24 mouse cellular contexts compared by ENCODE assay signal in the genomic region with DNA sequence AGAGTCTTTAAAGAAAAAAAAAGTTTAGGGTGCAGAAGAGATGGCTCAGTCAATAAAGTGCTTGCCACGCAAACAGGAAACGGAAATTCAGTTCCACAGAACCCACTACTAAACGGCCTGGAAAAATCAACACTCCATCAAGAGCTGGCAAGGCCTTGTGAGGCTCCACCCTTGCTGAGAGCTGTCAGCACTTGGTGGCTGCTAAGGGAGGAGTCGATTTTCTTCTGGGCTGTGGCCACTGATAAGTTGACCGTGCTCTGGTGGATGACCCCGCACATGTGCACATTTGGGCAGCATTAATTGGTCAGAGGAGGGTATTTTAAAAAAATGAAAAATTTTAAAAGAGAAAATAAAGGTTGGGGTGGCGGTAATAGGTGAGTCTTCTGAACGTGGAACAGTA.
"Had no signal": no experiment of that assay in that cellular context is flagged by ENCODE, and none has a peak within 500 bp of the region (broad histone marks: within the 10 kb centered on the region; RNA-seq: fewer than 3 reads in every experiment).

No protein-coding gene starts in this region.

- H3K9me3 ChIP-seq: heart, embryonic 13.5 days; heart, embryonic 15.5 days; hindbrain, embryonic 12.5 days; hindbrain, embryonic 15.5 days; kidney, embryonic 15.5 days; limb, embryonic 13.5 days; limb, embryonic 15.5 days; liver, embryonic 12.5 days had no signal

- H3K4me2 ChIP-seq: heart, embryonic 13.5 days; heart, embryonic 15.5 days; hindbrain, embryonic 12.5 days; hindbrain, embryonic 15.5 days; kidney, embryonic 15.5 days; limb, embryonic 13.5 days; limb, embryonic 15.5 days; liver, embryonic 12.5 days had no signal

- DNase-seq: gastrocnemius, postnatal 10 days; gastrocnemius, postnatal 25 days; kidney, adult 11 months; kidney, adult 2 months; kidney, adult 9 months; kidney, postnatal 14 days; kidney, postnatal 36 days; layer of hippocampus, adult 9-11 months; layer of hippocampus, postnatal 36 days; left cerebral cortex, postnatal 4 days had no signal

- H3K36me3 ChIP-seq: heart, embryonic 13.5 days; heart, embryonic 15.5 days; hindbrain, embryonic 10.5 days; hindbrain, embryonic 12.5 days; hindbrain, embryonic 15.5 days; kidney, embryonic 15.5 days; limb, embryonic 13.5 days; limb, embryonic 15.5 days; liver, embryonic 12.5 days had no signal

- H3K27me3 ChIP-seq: heart, embryonic 13.5 days; heart, embryonic 15.5 days; hindbrain, embryonic 12.5 days; hindbrain, embryonic 15.5 days; kidney, embryonic 15.5 days; limb, embryonic 13.5 days; limb, embryonic 15.5 days; liver, embryonic 12.5 days had no signal

- H3K27ac ChIP-seq: heart, embryonic 13.5 days; heart, embryonic 15.5 days; hindbrain, embryonic 10.5 days; hindbrain, embryonic 12.5 days; hindbrain, embryonic 15.5 days; hindbrain, postnatal 0 days; kidney, embryonic 15.5 days; kidney, postnatal 0 days; limb, embryonic 13.5 days; limb, embryonic 15.5 days; liver, embryonic 12.5 days; liver, embryonic 14.5 days had no signal

- H3K4me3 ChIP-seq: heart, embryonic 13.5 days; heart, embryonic 15.5 days; hindbrain, embryonic 10.5 days; hindbrain, embryonic 12.5 days; hindbrain, embryonic 15.5 days; kidney, embryonic 15.5 days; limb, embryonic 13.5 days; limb, embryonic 15.5 days; liver, embryonic 12.5 days had no signal

- ATAC-seq: forebrain, embryonic 16.5 days; hindbrain, postnatal 0 days; intestine, embryonic 16.5 days; liver, embryonic 12.5 days had no signal

- H3K4me1 ChIP-seq: hindbrain, embryonic 15.5 days; kidney, embryonic 15.5 days; limb, embryonic 13.5 days; limb, embryonic 15.5 days; liver, embryonic 12.5 days had no signal

- H3K9ac ChIP-seq: heart, embryonic 13.5 days; heart, embryonic 15.5 days; hindbrain, embryonic 12.5 days; hindbrain, embryonic 15.5 days; kidney, embryonic 15.5 days; limb, embryonic 13.5 days; limb, embryonic 15.5 days; liver, embryonic 12.5 days; liver, embryonic 14.5 days had no signal
